Mouse (Mus musculus) neutrophil, adult 5-6 weeks (primary cell): ENCODE measurements at regions not wholly inside any gene's neighbourhood (a gene's known extent, or its start where the extent isn't known, plus 50 kb on each side); places are given as distances from the start of the nearest gene placed in this dataset.

Experiments
- ATAC-seq: fragments of 151-379, 151-347 bp; 2 replicates; pipeline ENCODE4 v1.8.0; 2017; ENCODE audit warnings: mild to moderate bottlenecking, moderate TSS enrichment; ENCODE audit not compliant: insufficient number of reproducible peaks, poor library complexity, low FRiP score, severe bottlenecking; ENCODE audit errors: extremely low read depth

DNA sequence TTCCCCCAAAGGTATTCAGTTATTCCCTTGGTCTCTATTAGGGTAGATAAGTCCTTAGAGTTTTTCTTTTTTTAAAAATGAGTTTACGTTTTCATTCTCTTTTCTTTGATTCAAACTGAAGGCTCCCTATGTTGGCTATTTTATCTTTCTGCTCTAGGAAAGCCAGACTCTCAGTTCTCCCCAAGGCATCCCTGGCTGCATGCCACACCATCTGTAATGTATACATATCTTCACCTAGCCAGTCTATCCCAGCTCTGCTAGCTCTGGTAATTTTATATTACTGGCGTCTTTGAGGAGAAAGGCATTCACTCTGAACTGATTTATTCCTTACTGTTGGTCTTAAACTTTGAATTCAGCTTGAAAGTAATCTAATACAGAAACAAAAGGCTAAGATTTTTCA, 65.2 kb upstream of the Cabcoco1 start:
- no peak for ATAC-seq

DNA sequence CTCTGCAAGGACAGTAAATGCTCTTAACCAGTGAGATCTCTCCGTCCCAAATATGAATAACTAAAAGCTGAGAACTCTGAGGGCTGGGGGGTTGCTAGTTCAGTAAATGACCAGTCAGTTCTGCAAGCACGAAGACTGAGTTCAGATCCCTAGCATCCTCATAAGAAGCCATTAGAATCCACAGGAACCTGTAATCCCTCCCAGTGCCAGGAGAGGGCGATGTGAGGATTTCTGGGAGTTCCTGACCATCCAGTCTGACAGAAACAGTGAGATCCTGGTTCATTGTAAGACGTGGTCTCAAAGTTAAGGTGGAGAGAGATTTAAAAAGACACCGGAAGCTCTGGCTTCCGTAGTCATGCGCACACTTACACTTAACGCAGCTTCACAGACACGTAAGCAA, 70.2 kb upstream of the Cabcoco1 start:
- ATAC-seq: no peak

DNA sequence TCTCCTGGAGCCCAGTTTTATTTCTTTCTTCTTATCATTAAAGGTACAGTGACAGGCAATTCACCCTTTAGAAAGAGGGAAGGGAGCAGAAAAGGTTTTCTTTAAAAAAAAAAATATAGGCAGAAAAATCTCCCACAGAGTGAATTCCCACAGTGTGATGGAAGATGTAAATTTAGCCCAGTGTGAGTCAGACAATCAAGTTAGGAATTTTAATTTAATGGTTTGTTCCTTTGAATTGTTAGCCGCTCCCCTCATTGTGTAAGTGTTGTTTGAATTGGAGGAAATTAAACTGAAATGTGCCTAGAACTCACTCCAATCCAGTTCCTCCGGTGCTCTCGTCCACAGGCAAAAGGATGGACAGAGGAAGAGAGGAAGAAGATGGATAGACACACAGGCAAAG, 71.0 kb upstream of the Cabcoco1 start:
- ATAC-seq: no peak

DNA sequence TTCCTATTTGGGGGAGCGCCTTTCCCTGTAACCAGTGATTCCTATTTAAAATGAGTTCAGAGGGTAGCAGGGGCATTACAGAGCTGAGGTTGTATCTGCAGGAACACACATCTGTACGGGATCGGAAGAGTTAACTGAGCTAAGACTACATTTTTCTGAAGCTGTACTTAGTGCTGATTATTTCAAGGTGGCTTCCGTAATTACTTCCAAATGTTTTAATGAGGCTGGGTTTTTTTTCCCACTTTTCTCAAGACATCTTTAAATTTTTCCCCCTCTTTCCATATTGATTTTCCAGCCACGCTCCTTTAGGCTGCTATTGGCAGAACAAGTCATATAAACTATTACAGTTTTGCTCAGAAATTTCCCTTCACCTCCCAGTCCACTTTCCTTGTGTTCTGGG, 82.1 kb upstream of the Cabcoco1 start:
- ATAC-seq: no peak

DNA sequence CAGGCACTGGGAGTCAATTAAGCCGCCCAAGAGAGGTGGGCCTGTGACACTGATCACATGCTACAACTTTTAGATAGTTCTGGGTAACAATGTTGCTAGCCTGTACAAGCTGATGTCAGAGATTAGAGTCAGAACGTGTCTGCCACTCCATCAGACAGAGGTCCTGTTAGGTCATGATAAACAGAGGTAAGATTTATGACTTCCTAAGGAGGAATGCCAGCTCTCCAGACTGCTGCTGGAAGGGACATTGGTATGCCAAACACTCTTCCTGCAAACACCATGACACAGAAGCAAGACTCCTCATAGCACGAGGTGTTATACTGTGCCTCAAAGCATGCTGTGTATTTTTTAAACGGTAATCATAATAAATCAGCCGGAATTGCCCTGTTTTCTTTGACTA, 83.6 kb upstream of the Cabcoco1 start:
- no peak for ATAC-seq

DNA sequence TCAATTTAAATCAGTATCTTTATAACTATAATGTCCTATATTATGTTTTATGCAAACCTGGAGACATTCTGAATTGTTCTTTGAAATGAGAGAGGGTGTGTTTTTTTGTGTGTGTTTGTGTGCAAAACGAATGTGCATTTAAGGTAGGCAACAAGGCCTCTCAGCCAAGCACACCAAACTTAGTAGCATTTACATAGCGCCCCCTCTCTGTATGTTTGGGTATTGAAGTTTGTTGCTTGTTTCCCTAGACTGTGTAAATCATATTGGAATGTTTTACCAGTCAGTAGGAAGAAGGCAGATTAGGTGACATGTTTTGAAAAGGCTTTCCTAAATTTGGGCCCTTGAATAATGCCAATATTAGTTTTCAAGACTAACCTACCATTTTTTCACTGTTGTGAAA, 84.1 kb upstream of the Cabcoco1 start:
- no peak for ATAC-seq

DNA sequence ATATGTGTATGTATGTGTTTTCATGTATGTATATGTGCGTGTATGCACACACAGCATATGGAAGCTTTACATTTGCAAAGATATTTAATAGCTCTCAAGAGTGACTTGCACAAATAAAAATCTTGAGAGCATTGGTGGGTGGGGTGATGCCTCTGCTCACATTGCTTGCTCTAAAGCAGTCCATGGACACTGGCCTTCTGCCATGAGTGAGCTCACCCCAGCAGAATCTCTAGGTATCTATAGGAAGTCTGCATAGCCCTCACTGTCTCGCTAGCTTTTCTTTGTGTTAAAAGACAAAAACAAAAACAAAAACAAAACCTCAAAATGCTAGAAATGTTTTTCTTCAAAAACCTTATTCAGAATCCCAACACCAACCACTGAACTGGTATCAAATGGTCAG, 87.8 kb upstream of the Cabcoco1 start:
- no peak for ATAC-seq

DNA sequence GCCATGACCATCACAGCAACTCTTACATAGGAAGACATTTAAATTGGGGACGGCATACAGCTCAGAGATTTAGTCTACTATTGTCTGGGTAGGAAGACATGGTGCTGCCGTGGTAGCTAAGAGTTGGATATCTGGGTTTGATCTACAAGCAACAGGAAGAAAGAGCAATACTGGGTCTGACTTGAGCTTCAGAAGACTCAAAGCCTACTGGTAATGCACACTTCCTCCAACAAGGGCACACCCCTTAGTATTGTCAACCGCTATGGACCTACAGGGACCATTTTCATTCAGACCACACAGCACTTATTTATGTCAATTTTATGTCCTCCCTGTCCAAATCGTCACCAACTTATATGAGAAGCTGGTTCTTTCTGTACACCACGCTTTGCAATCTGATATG, 90.3 kb upstream of the Tmem26 start:
- no peak for ATAC-seq

DNA sequence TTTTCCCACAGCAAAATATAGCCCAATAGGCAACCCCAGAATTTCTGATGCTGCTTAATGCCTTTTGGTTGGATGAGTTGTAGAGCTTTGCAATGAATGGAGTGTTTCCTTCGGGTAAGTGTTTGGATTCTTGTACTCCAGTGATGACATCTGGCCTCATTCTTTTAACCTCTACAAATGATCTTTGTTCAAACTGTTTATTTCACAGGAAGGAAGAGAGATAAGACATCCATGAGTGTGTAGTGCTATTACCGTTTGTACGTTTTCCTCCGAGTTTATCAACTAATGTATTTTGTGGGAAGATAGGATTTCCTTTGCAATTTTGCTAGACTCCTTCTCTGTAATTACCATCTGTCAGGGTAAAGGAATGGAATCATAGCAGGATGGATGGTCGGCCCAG, 70.7 kb upstream of the Tmem26 start:
- no peak for ATAC-seq

DNA sequence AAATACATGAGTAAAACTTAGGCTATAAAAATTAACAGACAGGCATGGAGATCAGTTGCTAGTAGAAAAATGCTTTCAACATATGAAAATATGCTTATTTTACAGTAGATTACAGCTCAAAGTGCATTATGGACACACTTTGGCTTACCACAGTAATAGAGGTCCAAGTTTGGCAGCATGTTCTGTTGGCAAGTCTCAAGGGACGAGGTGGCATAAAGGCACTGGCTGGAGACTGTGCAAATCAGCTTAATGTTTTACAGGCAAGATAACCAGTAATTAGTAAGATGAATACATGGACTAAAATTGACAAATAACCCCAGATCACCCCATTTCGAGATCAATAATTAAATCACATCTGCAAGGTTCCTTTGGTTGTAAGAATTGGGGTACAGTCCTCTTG, 68.0 kb upstream of the Tmem26 start:
- ATAC-seq: no peak

DNA sequence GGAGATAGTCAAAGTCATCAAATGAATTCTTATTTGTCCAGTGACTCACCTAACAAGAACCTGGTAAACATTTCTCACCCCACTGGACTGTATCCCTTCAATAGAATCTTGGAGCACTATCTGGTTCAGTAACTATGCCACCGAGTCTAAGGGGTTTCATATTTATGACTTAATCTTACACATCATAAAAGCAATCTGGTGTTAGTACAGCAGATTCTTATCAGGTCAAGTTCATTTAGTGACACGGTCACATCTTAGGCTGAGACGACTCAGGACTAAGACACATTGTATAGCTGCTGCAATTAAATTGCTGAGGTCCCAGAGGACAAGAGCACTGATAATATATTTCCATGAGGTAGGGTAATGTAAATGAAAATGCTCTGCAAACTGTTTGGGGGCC, 57.4 kb upstream of the Tmem26 start:
- ATAC-seq: no peak

DNA sequence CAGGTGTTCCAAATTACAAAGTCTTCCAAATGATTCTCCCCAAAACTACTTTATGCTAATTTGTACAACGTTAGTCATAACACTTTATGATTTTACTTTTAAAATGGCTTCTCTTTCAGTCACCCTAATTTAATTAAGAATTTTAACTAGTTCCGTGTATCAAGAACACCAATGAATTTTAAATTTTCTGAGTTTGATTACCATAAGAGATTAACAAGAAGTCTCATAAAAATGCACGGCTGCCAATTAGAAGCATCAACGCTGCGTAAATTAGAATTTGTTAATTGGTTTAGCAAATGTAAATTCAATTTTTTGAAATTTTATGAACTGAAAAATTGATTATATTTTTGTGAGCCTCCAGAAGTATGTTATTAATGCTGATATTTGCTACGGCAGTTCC, 54.1 kb upstream of the Tmem26 start:
- no peak for ATAC-seq

DNA sequence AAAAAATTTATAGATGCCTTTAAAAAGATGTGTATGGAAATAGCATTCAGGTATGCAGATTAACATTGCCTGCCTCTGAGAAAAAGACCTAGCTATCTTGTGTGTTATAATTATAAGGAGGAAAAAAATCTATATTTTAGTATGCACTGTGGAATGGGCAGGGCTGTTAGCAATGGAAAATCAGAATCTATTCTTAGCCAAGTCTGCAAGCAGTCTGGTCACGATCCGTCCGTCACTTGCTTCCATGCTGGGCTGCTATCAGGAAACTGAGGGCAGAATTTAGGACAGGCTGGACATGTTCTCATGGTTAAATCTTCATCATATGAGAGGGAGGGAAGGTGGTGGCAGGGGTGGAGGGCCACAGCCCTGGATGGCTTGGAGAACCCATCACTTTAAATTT, 53.5 kb upstream of the Tmem26 start:
- no peak for ATAC-seq

DNA sequence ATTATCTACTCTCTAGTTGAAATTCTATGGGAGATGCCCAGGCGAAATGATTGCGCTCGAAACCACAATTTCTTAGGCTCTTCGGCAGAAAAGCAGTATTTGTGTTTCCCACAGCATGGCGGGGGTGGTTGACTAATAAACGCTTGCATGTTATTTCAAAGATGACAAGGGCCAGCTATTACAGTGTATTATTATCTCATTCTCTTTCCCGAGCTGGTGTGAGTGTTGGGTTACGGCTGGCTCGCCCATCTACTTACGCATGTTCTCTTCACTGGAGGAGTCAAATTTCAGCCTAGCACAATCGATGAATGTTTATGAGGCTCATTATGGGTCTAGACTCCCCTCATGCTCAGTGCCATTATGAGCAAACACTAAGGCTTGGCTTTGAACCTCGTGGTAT, 51.2 kb upstream of the Tmem26 start:
- no peak for ATAC-seq

DNA sequence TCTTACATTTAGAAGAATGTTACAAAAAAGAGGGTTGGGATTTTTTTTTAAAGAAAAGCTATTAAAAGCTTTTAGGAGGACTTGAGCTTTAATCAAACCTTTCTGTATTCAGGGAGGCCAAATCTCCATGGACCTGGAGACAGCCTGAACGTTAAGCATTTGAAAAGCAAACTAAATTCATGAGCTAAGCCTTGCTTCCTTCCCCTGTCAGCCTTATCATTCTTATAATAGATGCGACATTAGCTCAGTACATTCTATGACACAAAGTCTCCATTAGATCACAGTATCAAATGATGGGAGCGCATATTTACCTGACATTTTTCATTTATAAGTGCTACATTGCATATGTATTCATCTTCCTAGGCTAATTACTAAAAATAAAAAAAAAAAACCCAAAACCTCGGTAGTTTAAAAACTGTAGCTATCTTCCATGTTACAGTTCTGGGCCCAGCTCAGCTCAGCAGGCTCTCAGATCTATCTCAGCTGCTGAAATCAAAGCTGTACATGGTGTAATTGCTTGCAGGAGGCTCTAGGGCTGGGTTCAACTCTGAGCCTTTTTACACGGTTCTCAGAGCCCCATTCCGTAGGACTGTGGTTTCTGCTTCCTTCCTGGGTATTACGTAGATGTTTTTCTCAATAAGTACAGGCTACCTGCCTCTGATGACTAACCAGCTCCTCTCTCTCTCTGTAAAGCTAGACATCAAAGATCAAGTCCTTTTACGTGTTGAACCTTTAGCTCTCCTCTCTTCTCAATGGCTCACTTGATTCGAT, 50.2 kb upstream of the Tmem26 start:
- ATAC-seq: peak; percentile 94
